Mouse (Mus musculus): ENCODE data around the gene Rnf126. TPM values are rescaled to one million over a fixed set of nuclear protein-coding genes. Genes with fewer than 3 reads are reported as not detected.
A peak's percentile ranks its signal among the peaks of the same experiment; 100 is the strongest.

The Rnf126 gene
- polyA plus RNA-seq, 1 experiment: 49.6 TPM

DNA sequence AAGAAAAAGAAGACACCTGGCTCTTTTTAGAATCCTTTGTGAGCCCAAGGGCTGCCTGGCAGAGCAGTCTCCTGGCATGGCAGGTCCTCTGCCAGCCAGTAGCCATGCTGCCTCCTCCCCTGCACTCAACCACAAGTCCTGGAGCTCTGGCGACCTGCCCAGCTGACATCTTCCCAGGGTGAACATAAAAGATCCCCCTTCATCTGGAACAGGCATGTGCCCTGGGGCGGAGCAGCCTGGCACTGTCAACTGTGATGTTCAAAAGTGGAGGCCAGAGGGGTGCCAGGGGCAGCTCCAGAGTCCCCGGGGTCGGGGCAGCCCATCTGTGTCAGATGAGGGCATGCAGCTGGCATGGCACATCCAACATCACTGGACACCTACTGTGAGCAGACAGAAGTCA, 51.8 kb downstream of the Rnf126 start:
- no peak overlapping the region for H3K27ac ChIP-seq (ENCODE audit: insufficient read depth, low read length)
- no peak for TF ChIP-seq CTCF (IDR thresholded peaks at IDR 0.05; ENCODE audit: low read depth, low read length)
- TF ChIP-seq POLR2A (IDR thresholded peaks at IDR 0.05; ENCODE audit: insufficient read depth, low read length): no peak
- TF ChIP-seq EP300 (IDR thresholded peaks at IDR 0.05; ENCODE audit: insufficient read depth, low read depth, low read length): no peak
- peaks cover 13% of the 10 kb centered on the region for H3K36me3 ChIP-seq (ENCODE audit: control insufficient read depth, insufficient read depth, low read length, poor library complexity, severe bottlenecking)
- no peaks in the 10 kb centered on the region for H3K4me1 ChIP-seq (ENCODE audit: control insufficient read depth, insufficient read depth, low read length)
- H3K9ac ChIP-seq (ENCODE audit: low read depth, poor library complexity, severe bottlenecking): no peak overlapping the region
- no peak overlapping the region for H3K4me3 ChIP-seq (ENCODE audit: low read depth, low read length)
- H3K27me3 ChIP-seq (ENCODE audit: control insufficient read depth, insufficient read depth, low read length, poor library complexity, severe bottlenecking): no peaks in the 10 kb centered on the region; the same call in 1 of the 2 replicates
- no peaks in the 10 kb centered on the region for H3K9me3 ChIP-seq (replicated peaks; ENCODE audit: control insufficient read depth, insufficient read depth, low read length, poor library complexity, severe bottlenecking)

- Histone ChIP-seq H3K27ac (ENCODE audit: insufficient read depth, low read length) (no peak overlapping the region), H3K27me3 (ENCODE audit: control insufficient read depth, insufficient read depth, low read length, poor library complexity, severe bottlenecking) (no peaks in the 10 kb centered on the region; the same call in 1 of the 2 replicates), H3K4me3 (ENCODE audit: low read depth, low read length) (no peak overlapping the region), H3K9me3 (replicated peaks; ENCODE audit: control insufficient read depth, insufficient read depth, low read length, poor library complexity, severe bottlenecking) (no peaks in the 10 kb centered on the region), H3K4me1 (ENCODE audit: control insufficient read depth, insufficient read depth, low read length) (no peaks in the 10 kb centered on the region), H3K36me3 (ENCODE audit: control insufficient read depth, insufficient read depth, low read length, poor library complexity, severe bottlenecking) (peaks cover 18% of the 10 kb centered on the region), H3K9ac (ENCODE audit: low read depth, poor library complexity, severe bottlenecking) (no peak overlapping the region)
- TF ChIP-seq CTCF (IDR thresholded peaks at IDR 0.05; ENCODE audit: low read depth, low read length) (no peak), POLR2A (IDR thresholded peaks at IDR 0.05; ENCODE audit: insufficient read depth, low read length) (no peak), EP300 (IDR thresholded peaks at IDR 0.05; ENCODE audit: insufficient read depth, low read depth, low read length) (no peak)
Measured at GRCm38 (mm10) chr10:79713163-79713562, 53.6 kb downstream of the Rnf126 start.

DNA sequence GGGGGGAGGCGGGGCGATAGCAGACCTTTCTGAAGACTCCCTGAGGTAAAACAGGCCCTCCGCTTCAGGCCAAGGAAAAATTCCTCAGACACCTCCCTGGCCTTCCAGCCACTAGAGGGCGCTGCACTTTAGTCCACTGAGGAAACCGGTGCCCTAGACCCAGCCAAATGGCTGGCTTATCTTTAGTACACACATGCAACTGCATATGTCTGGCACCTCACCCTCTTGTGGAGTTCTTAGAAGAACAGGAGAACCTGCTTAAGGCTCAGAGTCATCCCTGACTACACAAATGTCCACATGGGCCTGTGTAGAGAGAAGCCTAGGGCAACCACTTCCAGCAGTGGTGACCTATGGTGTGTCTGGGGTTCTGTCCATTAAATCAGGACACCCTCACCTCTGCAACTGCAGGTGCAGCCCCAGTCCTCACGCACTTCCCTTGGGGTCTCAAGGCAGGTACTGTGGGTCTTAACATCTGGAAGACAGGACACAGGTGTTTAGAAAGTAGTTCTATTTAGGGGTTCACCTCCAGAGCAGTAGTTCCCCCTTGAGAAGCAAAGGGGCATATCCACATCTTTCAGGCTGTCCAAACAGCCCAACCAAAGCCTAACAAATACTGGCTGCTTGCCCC, 54.1 kb downstream of the Rnf126 start:
- Histone ChIP-seq H3K27ac (ENCODE audit: insufficient read depth, low read length) (no peak overlapping the region), H3K9me3 (replicated peaks; ENCODE audit: control insufficient read depth, insufficient read depth, low read length, poor library complexity, severe bottlenecking) (no peaks in the 10 kb centered on the region), H3K4me3 (ENCODE audit: low read depth, low read length) (no peak overlapping the region), H3K36me3 (ENCODE audit: control insufficient read depth, insufficient read depth, low read length, poor library complexity, severe bottlenecking) (peaks cover 18% of the 10 kb centered on the region), H3K9ac (ENCODE audit: low read depth, poor library complexity, severe bottlenecking) (no peak overlapping the region), H3K27me3 (ENCODE audit: control insufficient read depth, insufficient read depth, low read length, poor library complexity, severe bottlenecking) (no peaks in the 10 kb centered on the region; the same call in 1 of the 2 replicates), H3K4me1 (ENCODE audit: control insufficient read depth, insufficient read depth, low read length) (no peaks in the 10 kb centered on the region)
- peak; percentile 88 for TF ChIP-seq CTCF (IDR thresholded peaks at IDR 0.05; ENCODE audit: low read depth, low read length)
- TF ChIP-seq EP300 (IDR thresholded peaks at IDR 0.05; ENCODE audit: insufficient read depth, low read depth, low read length): no peak

DNA sequence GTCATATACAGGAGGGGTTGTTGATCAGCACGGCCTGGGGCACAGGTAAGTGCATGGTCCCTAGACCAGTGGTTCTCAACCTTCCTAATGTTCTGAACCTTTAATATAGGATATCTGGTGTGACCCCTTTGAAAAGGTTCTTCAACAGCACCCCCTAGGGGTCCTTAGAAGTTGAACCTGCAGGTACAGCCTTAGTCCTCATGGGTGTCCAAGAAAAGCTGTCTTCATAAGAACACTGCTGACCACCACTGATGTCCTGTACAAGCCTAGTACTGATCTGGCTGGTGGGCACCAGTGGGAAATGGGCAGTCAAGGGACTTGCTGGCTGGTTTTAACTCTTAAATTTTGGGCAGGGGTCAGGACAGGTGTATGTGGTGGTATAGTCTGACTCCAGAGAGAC, 54.7 kb downstream of the Rnf126 start:
- no peak overlapping the region for H3K9ac ChIP-seq (ENCODE audit: low read depth, poor library complexity, severe bottlenecking)
- no peaks in the 10 kb centered on the region; the same call in 1 of the 2 replicates for H3K27me3 ChIP-seq (ENCODE audit: control insufficient read depth, insufficient read depth, low read length, poor library complexity, severe bottlenecking)
- H3K4me3 ChIP-seq (ENCODE audit: low read depth, low read length): no peak overlapping the region
- TF ChIP-seq POLR2A (IDR thresholded peaks at IDR 0.05; ENCODE audit: insufficient read depth, low read length) (no peak), CTCF (IDR thresholded peaks at IDR 0.05; ENCODE audit: low read depth, low read length) (no peak), EP300 (IDR thresholded peaks at IDR 0.05; ENCODE audit: insufficient read depth, low read depth, low read length) (no peak)
- no peaks in the 10 kb centered on the region for H3K9me3 ChIP-seq (replicated peaks; ENCODE audit: control insufficient read depth, insufficient read depth, low read length, poor library complexity, severe bottlenecking)
- H3K36me3 ChIP-seq (ENCODE audit: control insufficient read depth, insufficient read depth, low read length, poor library complexity, severe bottlenecking): peaks cover 18% of the 10 kb centered on the region
- H3K4me1 ChIP-seq (ENCODE audit: control insufficient read depth, insufficient read depth, low read length): peaks cover 2% of the 10 kb centered on the region
- H3K27ac ChIP-seq (ENCODE audit: insufficient read depth, low read length): no peak overlapping the region

DNA sequence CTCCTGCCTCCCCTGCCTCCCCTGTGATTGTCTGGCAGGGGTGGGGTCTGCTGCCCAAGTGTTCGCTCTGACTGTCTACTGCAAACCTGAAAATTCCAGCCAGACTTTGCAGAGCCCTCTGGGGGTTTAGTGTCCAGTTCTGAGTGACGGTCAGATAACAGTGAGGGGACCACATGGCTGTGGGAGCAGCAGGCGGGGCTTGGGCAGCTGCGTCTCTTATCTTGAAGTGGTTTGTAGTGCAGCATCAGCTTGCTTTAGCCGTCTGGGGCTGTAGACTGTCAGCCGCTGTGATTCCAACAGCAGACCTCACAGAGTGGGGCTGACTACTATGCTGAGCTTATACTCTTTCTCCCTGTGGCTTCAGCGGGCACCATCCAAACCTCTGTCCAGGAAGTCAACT, 57.4 kb downstream of the Rnf126 start:
- peaks cover 18% of the 10 kb centered on the region for H3K36me3 ChIP-seq (ENCODE audit: control insufficient read depth, insufficient read depth, low read length, poor library complexity, severe bottlenecking)
- no peak overlapping the region for H3K4me3 ChIP-seq (ENCODE audit: low read depth, low read length)
- H3K4me1 ChIP-seq (ENCODE audit: control insufficient read depth, insufficient read depth, low read length): peaks cover 2% of the 10 kb centered on the region
- no peak for TF ChIP-seq POLR2A (IDR thresholded peaks at IDR 0.05; ENCODE audit: insufficient read depth, low read length)
- no peak for TF ChIP-seq EP300 (IDR thresholded peaks at IDR 0.05; ENCODE audit: insufficient read depth, low read depth, low read length)
- no peak for TF ChIP-seq CTCF (IDR thresholded peaks at IDR 0.05; ENCODE audit: low read depth, low read length)
- no peaks in the 10 kb centered on the region for H3K9me3 ChIP-seq (replicated peaks; ENCODE audit: control insufficient read depth, insufficient read depth, low read length, poor library complexity, severe bottlenecking)
- H3K9ac ChIP-seq (ENCODE audit: low read depth, poor library complexity, severe bottlenecking): no peak overlapping the region
- no peak overlapping the region for H3K27ac ChIP-seq (ENCODE audit: insufficient read depth, low read length)
- H3K27me3 ChIP-seq (ENCODE audit: control insufficient read depth, insufficient read depth, low read length, poor library complexity, severe bottlenecking): no peaks in the 10 kb centered on the region

DNA sequence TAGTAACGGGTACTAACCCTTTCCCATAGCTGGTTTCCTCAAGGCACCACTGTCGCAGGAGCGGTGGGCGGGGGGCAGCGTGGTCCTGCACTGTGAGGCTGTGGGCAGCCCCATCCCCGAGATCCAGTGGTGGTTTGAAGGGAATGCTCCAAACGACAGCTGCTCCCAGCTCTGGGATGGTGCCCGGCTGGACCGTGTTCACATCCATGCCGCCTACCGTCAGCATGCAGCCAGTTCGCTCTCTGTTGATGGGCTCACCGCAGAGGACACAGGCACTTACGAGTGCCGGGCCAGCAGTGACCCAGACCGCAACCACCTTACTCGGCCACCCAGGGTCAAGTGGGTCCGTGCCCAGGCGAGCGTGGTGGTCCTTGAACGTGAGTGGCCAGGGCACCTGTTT, 58.1 kb downstream of the Rnf126 start:
- peaks cover 2% of the 10 kb centered on the region for H3K4me1 ChIP-seq (ENCODE audit: control insufficient read depth, insufficient read depth, low read length)
- H3K9ac ChIP-seq (ENCODE audit: low read depth, poor library complexity, severe bottlenecking): peak overlapping the region; percentile 13; the same call in 1 of the 2 replicates
- TF ChIP-seq POLR2A (IDR thresholded peaks at IDR 0.05; ENCODE audit: insufficient read depth, low read length) (no peak), CTCF (IDR thresholded peaks at IDR 0.05; ENCODE audit: low read depth, low read length) (no peak)
- H3K4me3 ChIP-seq (ENCODE audit: low read depth, low read length): no peak overlapping the region
- H3K9me3 ChIP-seq (replicated peaks; ENCODE audit: control insufficient read depth, insufficient read depth, low read length, poor library complexity, severe bottlenecking): no peaks in the 10 kb centered on the region
- H3K27ac ChIP-seq (ENCODE audit: insufficient read depth, low read length): no peak overlapping the region; the same call in 1 of the 2 replicates
- H3K27me3 ChIP-seq (ENCODE audit: control insufficient read depth, insufficient read depth, low read length, poor library complexity, severe bottlenecking): no peaks in the 10 kb centered on the region
- H3K36me3 ChIP-seq (ENCODE audit: control insufficient read depth, insufficient read depth, low read length, poor library complexity, severe bottlenecking): peaks cover 18% of the 10 kb centered on the region

Other genes starting within 250 kb of the Rnf126 start
- gene Plpp2, start 233.2 kb downstream of the Rnf126 start, polyA plus RNA-seq (2011; ENCODE audit: insufficient read depth, insufficient read length, low read depth, missing spikeins): 16.6 and 16.7 TPM in 2 replicates
- gene Mier2, start 211.8 kb downstream of the Rnf126 start, polyA plus RNA-seq (2011; ENCODE audit: insufficient read depth, insufficient read length, low read depth, missing spikeins): 40.1 and 55.7 TPM in 2 replicates
- gene Theg, start 179.6 kb downstream of the Rnf126 start, polyA plus RNA-seq (2011; ENCODE audit: insufficient read depth, insufficient read length, low read depth, missing spikeins): not detected in 2 replicates
- gene C2cd4c, start 152.9 kb downstream of the Rnf126 start, polyA plus RNA-seq (2011; ENCODE audit: insufficient read depth, insufficient read length, low read depth, missing spikeins): 0.58 and 0.88 TPM in 2 replicates
- gene Shc2, start 129.0 kb downstream of the Rnf126 start, polyA plus RNA-seq (2011; ENCODE audit: insufficient read depth, insufficient read length, low read depth, missing spikeins): 4.6 and 4.7 TPM in 2 replicates
- gene Odf3l2, start 121.2 kb downstream of the Rnf126 start, polyA plus RNA-seq (2011; ENCODE audit: insufficient read depth, insufficient read length, low read depth, missing spikeins): not detected in 2 replicates
- 1.9 and 2.6 TPM in 2 replicates for gene Madcam1, start 102.4 kb downstream of the Rnf126 start, polyA plus RNA-seq (2011; ENCODE audit: insufficient read depth, insufficient read length, low read depth, missing spikeins)
- gene Tpgs1, start 97.6 kb downstream of the Rnf126 start, polyA plus RNA-seq (2011; ENCODE audit: insufficient read depth, insufficient read length, low read depth, missing spikeins): 11.3 and 14.5 TPM in 2 replicates
- 299 and 319 TPM in 2 replicates for gene Cdc34, start 84.8 kb downstream of the Rnf126 start, polyA plus RNA-seq (2011; ENCODE audit: insufficient read depth, insufficient read length, low read depth, missing spikeins)
- gene Gzmm, start 77.9 kb downstream of the Rnf126 start, polyA plus RNA-seq (2011; ENCODE audit: insufficient read depth, insufficient read length, low read depth, missing spikeins): 2.8 and 3.6 TPM in 2 replicates
- gene Bsg, start 62.5 kb downstream of the Rnf126 start, polyA plus RNA-seq (2011; ENCODE audit: insufficient read depth, insufficient read length, low read depth, missing spikeins): 445 and 449 TPM in 2 replicates
- 7.3 and 8.4 TPM in 2 replicates for gene Hcn2, start 50.3 kb downstream of the Rnf126 start, polyA plus RNA-seq (2011; ENCODE audit: insufficient read depth, insufficient read length, low read depth, missing spikeins)
- 21.9 and 23.0 TPM in 2 replicates for gene Polrmt, start 20.4 kb downstream of the Rnf126 start, polyA plus RNA-seq (2011; ENCODE audit: insufficient read depth, insufficient read length, low read depth, missing spikeins)
- 1.0 and 1.2 TPM in 2 replicates for gene Fgf22, start 11.9 kb downstream of the Rnf126 start, polyA plus RNA-seq (2011; ENCODE audit: insufficient read depth, insufficient read length, low read depth, missing spikeins)
- 7.7 TPM in 2 replicates for gene Fstl3, start 10.3 kb upstream of the Rnf126 start, polyA plus RNA-seq (2011; ENCODE audit: insufficient read depth, insufficient read length, low read depth, missing spikeins)
- gene Prss57, start 24.0 kb upstream of the Rnf126 start, polyA plus RNA-seq (2011; ENCODE audit: insufficient read depth, insufficient read length, low read depth, missing spikeins): not detected in 2 replicates
- gene Palm, start 26.6 kb upstream of the Rnf126 start, polyA plus RNA-seq (2011; ENCODE audit: insufficient read depth, insufficient read length, low read depth, missing spikeins): 53.3 and 53.7 TPM in 2 replicates
- gene Misp, start 54.0 kb upstream of the Rnf126 start, polyA plus RNA-seq (2011; ENCODE audit: insufficient read depth, insufficient read length, low read depth, missing spikeins): 4.0 and 6.4 TPM in 2 replicates
- 628 and 695 TPM in 2 replicates for gene Ptbp1, start 87.5 kb upstream of the Rnf126 start, polyA plus RNA-seq (2011; ENCODE audit: insufficient read depth, insufficient read length, low read depth, missing spikeins)
- 8.7 and 13.1 TPM in 2 replicates for gene Prtn3, start 107.5 kb upstream of the Rnf126 start, polyA plus RNA-seq (2011; ENCODE audit: insufficient read depth, insufficient read length, low read depth, missing spikeins)
- 6.4 and 8.3 TPM in 2 replicates for gene Plppr3, start 107.7 kb upstream of the Rnf126 start, polyA plus RNA-seq (2011; ENCODE audit: insufficient read depth, insufficient read length, low read depth, missing spikeins)
- gene Elane, start 119.3 kb upstream of the Rnf126 start, polyA plus RNA-seq (2011; ENCODE audit: insufficient read depth, insufficient read length, low read depth, missing spikeins): not detected in 2 replicates
- gene Cfd, start 123.9 kb upstream of the Rnf126 start, polyA plus RNA-seq (2011; ENCODE audit: insufficient read depth, insufficient read length, low read depth, missing spikeins): not detected in 2 replicates
- gene Med16, start 142.0 kb upstream of the Rnf126 start, polyA plus RNA-seq (2011; ENCODE audit: insufficient read depth, insufficient read length, low read depth, missing spikeins): 17.4 and 17.5 TPM in 2 replicates
- gene Gm26602, start 143.9 kb upstream of the Rnf126 start, polyA plus RNA-seq (2011; ENCODE audit: insufficient read depth, insufficient read length, low read depth, missing spikeins): not detected in 2 replicates
- gene Kiss1r, start 150.0 kb upstream of the Rnf126 start, polyA plus RNA-seq (2011; ENCODE audit: insufficient read depth, insufficient read length, low read depth, missing spikeins): 0.25 and 1.2 TPM in 2 replicates
- 49.4 and 56.5 TPM in 2 replicates for gene R3hdm4, start 154.3 kb upstream of the Rnf126 start, polyA plus RNA-seq (2011; ENCODE audit: insufficient read depth, insufficient read length, low read depth, missing spikeins)
- gene Arid3a, start 160.1 kb upstream of the Rnf126 start, polyA plus RNA-seq (2011; ENCODE audit: insufficient read depth, insufficient read length, low read depth, missing spikeins): 31.1 and 36.5 TPM in 2 replicates
- gene Wdr18, start 193.2 kb upstream of the Rnf126 start, polyA plus RNA-seq (2011; ENCODE audit: insufficient read depth, insufficient read length, low read depth, missing spikeins): 47.6 and 55.3 TPM in 2 replicates
- gene Grin3b, start 203.8 kb upstream of the Rnf126 start, polyA plus RNA-seq (2011; ENCODE audit: insufficient read depth, insufficient read length, low read depth, missing spikeins): not detected in 2 replicates
- gene Tmem259, start 217.4 kb upstream of the Rnf126 start, polyA plus RNA-seq (2011; ENCODE audit: insufficient read depth, insufficient read length, low read depth, missing spikeins): 54.6 and 61.1 TPM in 2 replicates
- gene Cnn2, start 221.6 kb upstream of the Rnf126 start, polyA plus RNA-seq (2011; ENCODE audit: insufficient read depth, insufficient read length, low read depth, missing spikeins): 156 and 164 TPM in 2 replicates
- gene Abca7, start 229.5 kb upstream of the Rnf126 start, polyA plus RNA-seq (2011; ENCODE audit: insufficient read depth, insufficient read length, low read depth, missing spikeins): 10.6 and 11.0 TPM in 2 replicates
- gene Arhgap45, start 249.7 kb upstream of the Rnf126 start, polyA plus RNA-seq (2011; ENCODE audit: insufficient read depth, insufficient read length, low read depth, missing spikeins): 6.5 and 6.9 TPM in 2 replicates